Mouse (Mus musculus): ENCODE results near the gene Cpa5.

Gene Cpa5

GRCm38 (mm10) chr6:30680442-30680841 is 69.6 kb downstream of the Cpa5 start:
- no peak for DNase-seq (ENCODE audit: low spot score in 2 of 2)

Measured in right cerebral cortex, postnatal 36 days (tissue).